Mouse (Mus musculus) layer of hippocampus, adult 9-10 months (tissue): ENCODE measurements around the gene Ptch2.

Experiments used
- DNase-seq: peaks from one replicate; pipeline ENCODE4 v3.0.0; 2022; ENCODE audit warnings: low spot score

Gene Ptch2

DNA sequence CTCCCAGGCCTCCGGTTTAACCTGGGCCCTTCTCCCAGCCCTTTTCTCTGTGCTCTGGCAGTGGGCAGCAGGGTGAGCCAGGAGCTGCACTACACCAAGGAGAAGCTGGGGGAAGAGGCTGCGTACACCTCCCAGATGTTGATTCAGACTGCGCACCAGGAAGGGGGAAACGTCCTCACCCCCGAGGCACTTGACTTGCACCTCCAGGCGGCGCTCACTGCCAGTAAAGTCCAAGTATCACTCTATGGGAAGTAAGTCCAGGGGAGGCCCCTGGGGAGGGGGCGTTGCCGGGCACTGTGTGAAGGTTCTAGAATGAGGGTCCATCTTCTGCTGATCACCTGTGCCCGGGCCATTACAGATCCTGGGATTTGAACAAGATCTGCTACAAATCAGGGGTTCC is 8.8 kb downstream of the Ptch2 start:
- no peak for DNase-seq

DNA sequence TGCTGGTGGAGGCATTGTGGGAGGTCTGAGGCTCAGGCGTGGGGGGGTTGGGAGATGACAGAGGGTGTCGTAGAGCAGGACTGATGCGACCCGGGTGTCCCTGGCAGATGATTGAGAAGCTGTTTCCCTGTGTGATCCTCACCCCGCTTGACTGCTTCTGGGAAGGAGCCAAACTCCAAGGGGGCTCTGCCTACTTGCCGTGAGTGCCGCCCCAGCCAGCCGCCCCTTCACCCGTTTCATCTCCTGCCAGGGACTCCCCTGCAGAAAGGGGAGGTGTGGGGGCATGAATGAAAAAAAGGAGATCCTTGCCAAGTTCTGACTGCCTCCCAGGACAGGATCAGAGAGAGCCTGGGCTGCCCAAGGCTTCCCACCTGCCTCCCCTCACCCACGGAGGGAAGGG is 9.3 kb downstream of the Ptch2 start:
- no peak for DNase-seq

DNA sequence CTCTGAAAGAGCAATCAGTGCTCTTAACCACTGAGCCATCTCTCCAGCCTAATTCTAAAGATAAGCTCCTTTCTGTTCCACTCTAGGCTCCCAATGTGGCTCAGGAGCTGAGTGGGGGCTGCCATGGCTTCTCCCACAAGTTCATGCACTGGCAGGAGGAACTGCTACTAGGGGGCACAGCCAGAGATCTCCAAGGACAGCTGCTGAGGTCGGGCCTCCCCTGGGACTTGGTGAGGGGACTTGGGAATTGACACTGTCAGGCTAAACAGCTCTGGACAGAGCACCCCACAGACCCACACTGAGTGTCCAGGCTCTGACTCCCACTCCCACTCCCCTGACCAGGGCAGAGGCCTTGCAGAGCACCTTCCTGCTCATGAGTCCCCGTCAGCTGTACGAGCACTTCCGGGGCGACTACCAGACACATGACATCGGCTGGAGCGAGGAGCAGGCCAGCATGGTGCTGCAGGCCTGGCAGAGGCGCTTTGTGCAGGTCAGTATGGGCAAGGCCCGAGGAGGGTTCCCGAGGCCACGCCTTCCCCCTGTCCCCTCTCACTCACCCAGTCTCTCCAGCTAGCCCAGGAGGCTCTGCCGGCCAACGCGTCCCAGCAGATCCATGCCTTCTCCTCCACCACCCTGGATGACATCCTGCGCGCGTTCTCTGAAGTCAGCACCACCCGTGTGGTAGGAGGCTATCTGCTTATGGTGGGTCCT is 12.1 kb downstream of the Ptch2 start:
- DNase-seq: no peak

DNA sequence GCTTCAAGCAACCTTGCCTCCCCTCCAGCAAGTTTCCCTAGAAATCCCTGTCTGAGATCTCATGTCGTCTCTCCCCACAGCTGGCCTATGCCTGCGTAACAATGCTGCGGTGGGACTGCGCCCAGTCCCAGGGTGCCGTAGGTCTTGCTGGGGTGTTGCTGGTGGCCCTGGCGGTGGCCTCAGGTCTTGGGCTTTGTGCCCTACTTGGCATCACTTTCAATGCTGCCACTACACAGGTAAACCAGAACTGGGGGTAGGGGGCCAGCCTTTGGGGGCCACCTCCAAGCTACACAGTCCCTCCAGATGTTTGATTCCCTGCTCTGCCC is 12.6 kb downstream of the Ptch2 start:
- DNase-seq: no peak

DNA sequence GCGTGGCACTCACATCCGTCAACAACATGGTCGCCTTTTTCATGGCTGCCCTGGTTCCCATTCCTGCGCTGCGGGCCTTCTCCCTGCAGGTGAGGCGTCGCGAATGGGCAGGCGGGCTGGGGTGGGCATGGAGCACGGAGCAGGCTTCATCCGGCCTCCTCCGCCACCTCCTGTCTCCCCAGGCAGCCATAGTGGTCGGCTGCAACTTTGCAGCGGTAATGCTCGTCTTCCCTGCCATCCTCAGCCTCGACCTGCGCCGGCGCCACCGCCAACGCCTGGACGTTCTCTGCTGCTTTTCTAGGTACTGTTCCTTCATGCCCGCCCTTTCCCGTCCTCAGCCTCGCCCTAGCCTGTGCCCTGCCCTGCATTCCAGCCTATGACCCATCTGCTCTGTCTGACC is 13.5 kb downstream of the Ptch2 start:
- DNase-seq: no peak

DNA sequence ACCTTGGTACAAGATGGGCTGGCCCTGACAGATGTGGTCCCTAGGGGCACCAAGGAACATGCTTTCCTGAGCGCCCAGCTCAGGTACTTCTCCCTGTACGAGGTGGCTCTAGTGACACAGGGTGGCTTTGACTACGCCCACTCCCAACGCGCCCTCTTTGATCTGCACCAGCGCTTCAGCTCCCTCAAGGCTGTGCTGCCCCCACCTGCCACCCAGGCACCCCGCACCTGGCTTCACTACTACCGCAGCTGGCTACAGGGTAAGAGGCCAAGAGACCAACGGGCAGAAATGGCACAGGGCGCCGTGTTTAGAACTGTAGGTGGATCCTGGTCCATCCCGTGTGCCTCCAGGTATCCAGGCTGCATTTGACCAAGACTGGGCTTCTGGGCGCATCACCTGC is 14.4 kb downstream of the Ptch2 start:
- no peak for DNase-seq

DNA sequence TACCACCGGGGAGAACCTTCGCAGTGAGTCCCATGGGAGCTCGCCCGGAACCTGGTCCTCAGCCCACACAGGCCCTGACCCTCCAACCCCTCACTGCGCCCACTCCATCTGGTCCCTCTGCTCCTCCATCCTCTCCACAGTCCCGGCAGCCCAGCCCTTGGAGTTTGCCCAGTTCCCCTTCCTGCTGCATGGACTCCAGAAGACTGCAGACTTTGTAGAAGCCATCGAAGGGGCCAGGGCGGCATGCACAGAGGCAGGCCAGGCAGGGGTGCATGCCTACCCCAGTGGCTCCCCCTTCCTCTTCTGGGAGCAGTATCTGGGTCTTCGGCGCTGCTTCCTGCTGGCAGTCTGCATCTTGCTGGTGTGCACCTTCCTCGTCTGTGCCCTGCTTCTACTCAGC is 15.1 kb downstream of the Ptch2 start:
- no peak for DNase-seq

DNA sequence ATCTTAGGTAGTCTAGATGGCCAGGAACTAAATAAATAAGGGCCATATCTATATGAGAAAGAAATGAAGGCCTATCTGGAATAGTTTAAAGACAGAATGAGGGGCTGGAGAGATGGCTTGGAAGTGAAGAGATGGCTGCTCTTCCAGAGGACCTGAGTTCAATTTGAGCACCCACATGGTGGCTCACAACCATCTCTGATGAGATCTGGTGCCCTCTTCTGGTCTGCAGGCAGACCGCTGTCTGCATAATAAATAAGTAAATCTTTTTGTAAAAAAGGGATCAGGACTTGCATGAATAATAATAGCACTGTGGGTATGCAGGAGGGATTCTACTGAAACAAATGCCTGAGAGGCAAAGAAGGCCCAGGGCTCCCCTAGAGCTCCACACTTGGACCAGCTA is 17.4 kb downstream of the Ptch2 start:
- no peak for DNase-seq

DNA sequence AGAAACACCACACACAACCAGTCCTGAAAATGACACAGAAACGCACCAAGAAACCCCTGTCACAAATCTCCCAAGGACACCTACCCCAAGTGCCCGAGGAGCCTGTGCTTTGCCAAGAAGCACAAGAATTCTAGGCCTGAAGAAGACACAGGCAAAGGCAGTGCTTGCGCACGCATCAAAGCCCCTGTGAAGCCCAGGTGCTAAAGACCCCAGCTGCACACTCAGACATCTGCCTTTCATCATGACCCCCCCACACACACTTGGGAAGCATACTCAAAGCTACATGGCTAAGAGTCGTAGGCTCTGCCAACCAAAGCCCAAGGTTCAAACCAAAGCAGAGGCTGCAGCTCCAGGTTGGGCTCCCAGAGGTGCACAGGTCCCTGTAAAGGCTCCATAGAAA is 19.7 kb downstream of the Ptch2 start:
- no peak for DNase-seq

DNA sequence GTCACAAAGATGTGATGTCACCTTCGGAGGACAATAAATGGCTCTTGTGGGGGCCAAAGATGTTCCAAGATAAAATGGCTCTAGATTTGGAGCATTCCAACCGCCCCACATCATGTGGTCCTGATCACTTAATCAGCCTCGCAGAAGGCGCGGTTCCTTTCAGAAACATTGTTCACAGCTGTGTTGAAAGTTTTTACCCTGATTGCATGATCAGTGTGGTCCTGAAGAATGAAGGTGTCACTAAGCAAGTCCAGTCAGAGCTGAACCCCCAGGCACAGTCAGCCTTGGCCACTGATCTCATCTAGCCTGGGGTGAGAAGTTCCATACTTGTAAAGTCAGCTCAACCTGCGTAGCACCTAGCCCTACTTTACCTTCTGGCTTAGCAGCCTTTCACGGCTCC is 22.1 kb downstream of the Ptch2 start:
- no peak for DNase-seq

DNA sequence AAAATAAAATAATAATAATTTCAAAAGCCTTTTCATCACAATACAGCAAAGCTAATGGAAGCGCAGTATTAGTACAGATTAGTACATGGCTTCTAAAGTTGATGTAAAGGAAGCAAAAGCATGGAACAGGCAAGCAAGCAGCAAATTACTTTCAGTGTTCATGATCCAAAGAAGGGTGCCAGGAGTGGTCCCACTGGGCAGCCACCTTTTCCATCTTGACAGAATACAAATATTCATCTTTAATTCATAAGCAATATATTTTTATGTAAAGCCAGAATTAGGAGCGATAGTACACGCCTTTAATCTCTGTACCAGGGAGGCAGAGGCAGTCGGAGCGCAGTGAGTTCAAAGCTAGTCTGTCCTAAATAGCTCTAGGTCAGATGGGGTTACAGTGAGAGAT is 23.8 kb downstream of the Ptch2 start:
- no peak for DNase-seq

DNA sequence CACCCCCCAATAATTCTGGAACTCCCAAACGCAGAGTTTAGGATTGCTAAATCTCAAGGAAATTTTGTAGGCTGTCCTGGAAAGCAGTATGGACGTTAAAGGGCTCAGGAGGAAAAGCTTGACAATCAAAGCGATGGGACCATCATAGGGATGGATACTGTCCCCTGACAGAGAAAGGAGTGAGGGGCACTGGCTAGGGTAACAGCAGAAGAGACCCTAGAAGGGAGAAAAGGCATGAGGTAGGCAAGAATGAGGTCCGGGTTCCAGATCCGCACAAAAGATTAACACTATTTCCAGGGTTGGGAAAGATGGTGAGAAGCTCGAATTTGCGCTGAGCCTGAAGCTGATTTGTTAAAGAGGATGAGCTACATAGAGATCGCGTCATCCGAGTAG is 24.2 kb downstream of the Ptch2 start:
- DNase-seq: no peak

DNA sequence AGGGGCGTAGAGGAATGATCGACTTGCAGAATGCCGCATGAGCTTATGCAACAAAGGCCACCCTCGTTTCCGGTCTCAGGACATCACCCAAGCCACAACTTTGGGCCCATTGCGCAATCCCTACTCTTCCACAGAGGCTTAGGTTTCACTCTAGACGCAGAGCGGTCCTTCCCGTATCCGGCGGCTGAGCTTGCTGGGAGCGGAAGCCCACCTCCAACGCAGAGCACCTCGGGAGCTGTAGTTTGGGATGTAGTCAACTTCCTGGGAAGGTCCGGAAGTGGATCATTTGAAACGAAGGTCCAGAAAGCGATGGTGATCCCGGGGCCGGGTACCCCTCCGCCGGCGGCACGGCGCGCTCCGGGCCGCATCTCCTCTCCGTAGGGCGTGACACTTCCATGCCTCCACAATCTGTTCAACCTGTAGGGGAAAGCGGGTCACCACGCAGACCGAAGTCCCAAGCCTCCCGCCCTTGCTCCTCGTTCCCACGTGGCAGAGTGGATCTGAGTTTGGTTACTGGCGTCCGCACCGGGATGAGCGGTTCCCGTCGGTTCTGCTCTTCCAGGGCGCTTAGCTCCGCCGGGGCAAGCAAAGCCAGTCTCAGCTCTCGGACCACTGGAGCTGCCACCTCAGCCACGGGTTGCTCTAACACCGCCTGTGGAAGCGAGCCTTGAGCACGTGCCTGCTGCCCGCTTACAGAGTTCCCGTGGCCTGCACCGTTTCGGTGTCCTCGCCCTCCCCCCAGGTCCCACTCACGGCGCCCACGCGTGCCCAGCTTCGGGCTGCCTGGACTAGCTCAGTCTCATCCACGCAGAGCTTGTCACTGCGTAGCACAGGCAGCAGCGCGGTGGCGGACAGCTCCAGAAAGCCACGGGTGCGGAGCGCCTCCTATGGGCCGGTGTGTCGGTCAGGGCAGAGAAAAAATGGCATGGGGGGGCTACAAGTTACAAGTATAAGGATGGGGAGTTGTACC is 24.9 kb downstream of the Ptch2 start:
- peak; percentile 95 for DNase-seq

DNA sequence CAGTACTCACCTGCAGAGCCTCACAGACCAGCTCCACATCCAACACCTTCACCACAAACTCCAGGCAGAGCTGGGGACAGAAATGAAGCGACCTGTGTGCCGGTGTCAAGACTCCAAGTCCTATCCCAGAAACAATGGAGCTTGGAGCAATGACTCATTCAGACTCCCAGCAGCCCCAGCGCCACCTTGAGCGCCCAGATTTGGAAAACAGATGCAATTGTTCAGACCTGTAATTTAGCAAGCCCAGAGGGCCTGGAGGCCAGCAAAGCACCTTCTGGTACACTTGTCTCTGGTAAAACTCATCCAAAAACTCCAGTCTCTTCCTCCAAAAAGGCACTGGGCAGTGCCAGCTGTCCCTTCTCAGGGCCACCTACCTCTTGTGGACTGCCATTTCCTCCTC is 26.3 kb downstream of the Ptch2 start:
- no peak for DNase-seq

DNA sequence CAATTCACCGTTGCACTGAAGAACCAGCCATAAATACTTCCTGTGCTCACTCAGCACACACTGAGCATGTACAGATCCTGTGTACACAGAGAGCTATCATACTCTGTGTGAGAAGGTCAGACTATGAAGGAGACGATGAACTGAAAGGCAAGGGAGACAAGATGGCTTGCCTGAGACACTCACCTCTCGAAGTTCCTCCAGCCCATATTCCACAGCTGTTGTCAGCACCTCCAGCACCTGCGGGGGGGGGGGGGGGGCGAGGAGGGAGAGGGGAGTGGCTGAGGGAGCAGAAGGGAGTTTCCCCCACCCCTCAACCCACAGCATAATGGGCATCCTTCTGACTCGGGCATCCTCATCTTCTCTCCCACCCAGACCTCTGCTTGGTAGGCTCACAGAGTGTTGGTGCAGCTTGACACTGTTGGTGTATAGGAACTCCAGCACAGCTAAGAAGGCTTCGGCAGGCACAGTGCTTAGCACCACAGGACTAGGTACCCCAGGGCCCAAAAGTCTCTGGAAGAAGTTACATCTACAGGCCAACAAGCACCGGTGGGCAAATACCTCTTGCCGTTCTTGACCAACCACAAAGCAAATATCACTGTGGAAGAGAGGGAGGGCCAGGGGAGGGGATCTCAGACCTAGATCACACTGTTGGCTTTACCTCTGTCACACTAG is 27.8 kb downstream of the Ptch2 start:
- no peak for DNase-seq

DNA sequence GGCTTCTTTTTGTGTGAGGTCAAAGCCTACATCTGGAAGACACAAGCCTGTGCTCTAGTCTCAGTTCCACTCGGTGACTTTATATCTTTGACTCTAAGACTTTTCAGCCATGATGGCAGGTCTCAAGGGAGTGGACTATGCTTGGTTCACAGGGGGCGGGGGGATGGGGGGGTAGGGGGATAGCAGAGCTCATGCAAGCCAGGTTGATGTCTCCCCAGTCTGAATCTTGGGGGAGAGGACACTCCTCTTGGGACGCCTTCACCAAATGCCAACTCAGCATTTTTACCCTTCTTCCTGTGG is 28.3 kb downstream of the Ptch2 start:
- DNase-seq: no peak

DNA sequence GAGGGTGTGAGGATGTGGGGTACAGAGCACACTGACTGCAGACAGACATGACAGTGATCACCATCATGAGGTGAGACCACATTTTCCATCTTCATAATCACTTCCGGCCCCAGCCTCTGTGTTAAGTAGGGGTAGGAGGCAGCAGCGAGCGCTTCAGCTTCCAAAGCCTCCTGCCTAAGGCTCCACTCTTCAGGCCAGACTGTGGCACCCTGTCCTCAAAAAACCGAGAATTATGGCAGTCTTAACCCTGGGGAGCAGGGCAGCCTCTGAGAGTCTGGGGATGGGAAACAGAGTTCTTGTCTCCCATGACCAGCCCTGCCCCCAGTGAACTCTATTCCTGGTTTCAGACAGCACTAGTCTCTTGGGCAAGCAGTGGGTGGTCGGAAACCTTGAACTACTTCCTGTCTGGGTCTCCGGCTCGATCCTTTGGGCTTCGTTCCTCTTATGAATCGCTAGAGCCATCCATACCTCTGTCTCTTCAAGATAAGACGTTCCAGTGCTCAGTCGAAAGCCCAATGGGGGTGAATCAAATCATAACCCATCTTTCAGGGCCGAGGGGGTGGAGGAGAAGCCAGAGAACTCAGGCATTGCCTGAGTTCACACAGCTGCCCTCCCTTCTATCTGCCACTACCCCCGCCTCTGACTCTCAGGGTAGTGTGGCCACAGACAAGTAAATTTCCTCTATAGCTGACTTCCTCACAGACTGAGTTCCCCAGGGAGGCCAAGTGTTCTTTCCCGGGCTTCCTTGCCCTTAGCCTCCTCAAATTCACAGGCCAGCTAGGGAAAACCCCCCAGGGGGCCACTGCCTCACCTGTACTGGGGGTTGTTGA is 28.9 kb downstream of the Ptch2 start:
- no peak for DNase-seq

DNA sequence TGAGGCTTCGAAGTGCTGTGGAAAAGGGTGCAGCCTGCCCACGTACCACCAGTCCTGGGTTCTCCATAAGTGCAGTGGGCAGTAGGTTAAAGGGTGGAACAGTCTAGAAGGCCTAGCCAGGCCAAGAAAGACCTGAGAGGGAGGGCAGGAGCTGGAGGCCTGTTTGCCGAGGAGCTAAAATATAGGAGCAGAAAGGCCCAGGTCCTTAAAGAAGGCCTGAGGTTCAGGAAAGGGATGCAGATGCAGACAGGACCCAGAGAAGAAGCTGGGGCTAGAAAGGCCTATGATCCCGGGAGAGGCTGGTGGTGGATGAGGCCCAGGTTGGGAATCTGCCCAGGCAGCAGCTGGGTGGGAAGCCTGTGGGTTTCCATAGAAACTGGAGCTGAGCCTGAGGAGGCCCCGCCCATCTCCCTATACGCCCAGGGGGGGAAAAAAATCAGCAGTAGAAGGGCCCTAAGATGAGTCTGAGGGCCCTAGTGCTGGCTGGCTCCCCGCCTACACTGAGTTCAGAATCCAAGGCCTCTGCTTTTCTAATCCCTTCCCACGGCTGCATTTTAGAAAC is 29.6 kb downstream of the Ptch2 start, which contains the start of gene Btbd19:
Gene Btbd19, minus strand, starts transcription at position 378 of the 562 bp plus-strand sequence.
- DNase-seq: no peak

DNA sequence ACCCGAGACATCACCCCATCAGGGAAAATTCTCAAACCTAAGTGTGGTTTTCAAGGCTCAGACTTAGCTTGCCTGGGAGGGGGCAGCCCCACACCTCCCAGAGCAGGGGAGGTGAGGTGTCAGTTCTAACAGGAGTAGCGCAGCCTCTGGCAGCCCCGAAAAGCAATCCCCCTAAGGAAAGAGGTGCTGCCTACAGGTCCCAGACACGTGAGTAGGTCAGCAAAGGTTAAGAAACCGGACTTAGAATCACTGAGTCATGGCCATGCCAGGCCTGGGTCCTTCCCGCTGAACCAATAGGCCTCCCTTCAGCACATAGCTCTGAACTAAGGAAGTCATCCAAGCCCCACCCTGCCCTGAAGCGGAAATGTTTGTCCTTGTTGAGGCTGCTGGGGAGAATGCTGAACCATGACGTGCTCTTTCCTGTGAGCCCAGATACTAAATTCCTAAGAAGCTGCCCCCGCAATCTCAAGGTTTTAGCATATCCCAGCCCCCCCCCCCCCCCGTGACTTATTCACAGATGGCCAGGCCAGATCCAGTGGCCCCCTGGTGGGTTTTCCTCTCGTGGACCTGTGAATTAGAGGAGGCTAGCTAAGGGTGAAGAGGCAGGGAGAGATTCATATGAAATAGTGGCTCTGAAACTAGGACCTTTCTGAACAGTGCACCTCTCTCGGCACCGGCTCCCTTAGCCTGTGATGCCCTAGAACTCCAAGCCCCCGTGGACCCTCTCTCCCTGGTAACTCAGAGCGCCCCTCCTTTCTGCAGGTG is 30.2 kb downstream of the Ptch2 start:
- DNase-seq: no peak

DNA sequence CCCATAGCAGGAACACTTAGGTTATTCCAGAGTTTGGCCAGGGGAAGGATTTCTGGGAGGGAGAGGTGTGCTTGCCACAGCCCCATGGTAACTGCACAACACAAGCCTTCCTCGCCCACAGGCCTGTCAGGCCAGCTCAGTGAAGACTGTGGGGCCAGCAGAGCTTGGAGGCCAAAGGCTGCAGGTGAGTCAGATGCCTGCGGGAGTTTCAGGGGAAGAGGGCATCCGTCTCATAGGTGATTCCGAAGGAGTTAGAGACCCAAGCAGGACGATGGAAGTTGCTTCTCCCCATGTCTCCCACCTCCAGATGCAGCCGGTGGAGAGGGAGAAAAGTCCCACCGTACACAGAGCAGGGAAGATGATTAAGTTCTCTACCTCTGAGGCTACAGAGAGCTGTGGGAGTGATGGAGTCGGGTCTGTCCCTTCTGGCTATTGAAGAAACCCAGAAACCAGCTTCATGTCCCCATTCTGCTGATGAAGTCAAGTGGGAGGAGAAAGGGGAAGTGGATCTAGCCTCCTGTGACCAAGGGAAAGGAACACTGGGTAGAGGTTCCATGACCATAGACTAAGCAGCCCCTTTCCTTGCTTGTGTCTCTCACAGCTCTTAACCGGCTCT is 30.9 kb downstream of the Ptch2 start, which contains the start of gene Tctex1d4:
Gene Tctex1d4, plus strand, starts transcription at position 120 of the 616 bp plus-strand sequence.
- DNase-seq: no peak
